Mouse (Mus musculus): Measurements from ENCODE around the gene Tspan15.

DNA sequence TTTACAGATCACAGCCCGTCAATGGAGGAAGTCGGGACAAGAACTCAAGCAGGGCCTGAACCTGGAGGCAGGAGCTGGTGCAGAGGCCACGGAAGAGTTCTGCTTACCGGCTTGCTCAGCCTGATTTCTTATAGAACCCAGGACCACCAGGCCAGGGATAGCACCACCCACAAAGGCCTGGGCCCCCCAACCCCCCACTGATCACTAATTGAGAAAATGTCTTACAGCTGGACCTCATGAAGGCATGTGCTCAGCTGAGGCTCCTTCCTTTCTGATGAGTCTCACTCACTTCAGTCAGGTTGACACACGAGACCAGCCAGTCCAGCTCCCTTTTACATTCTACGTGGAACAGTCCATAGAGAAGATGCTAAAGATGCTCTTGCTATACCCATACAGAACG lies 5.2 kb downstream of the Tspan15 start:
- TF ChIP-seq CTCF (IDR thresholded peaks at IDR 0.05; ENCODE audit: borderline replicate concordance, control insufficient read depth, extremely low read depth, insufficient read depth, low read length, poor library complexity), result no peak
- no peak for TF ChIP-seq POLR2A (IDR thresholded peaks at IDR 0.05; ENCODE audit: control insufficient read depth, extremely low read depth, insufficient read depth, low read length, poor library complexity)

All from thymus, adult 2 months (tissue).